Mouse (Mus musculus): ENCODE data around the gene Gm5105.

Gm5105 gene

GRCm38 (mm10) chr3:138067288-138067687 is at the start of gene Gm5105:
Gene Gm5105, minus strand, starts transcription at chr3:138067388.
- no peak for DNase-seq (ENCODE audit: low spot score)

GRCm38 (mm10) chr3:138116871-138117270 is 49.7 kb upstream of the Gm5105 start:
- DNase-seq (ENCODE audit: low spot score): no peak

GRCm38 (mm10) chr3:138114106-138114505 is 46.9 kb upstream of the Gm5105 start:
- no peak for DNase-seq (ENCODE audit: low spot score)

GRCm38 (mm10) chr3:138110910-138111782 is 44.0 kb upstream of the Gm5105 start:
- DNase-seq (ENCODE audit: low spot score): no peak

- DNase-seq (ENCODE audit: low spot score): no peak
These were observed 39.7 kb upstream of the Gm5105 start for GRCm38 (mm10) chr3:138106887-138107286.

GRCm38 (mm10) chr3:138105056-138105455 is 37.9 kb upstream of the Gm5105 start:
- no peak for DNase-seq (ENCODE audit: low spot score)

- DNase-seq (ENCODE audit: low spot score): no peak
These were observed 36.5 kb upstream of the Gm5105 start for GRCm38 (mm10) chr3:138103690-138104089.

GRCm38 (mm10) chr3:138101936-138102335 is 34.7 kb upstream of the Gm5105 start:
- no peak for DNase-seq (ENCODE audit: low spot score)

GRCm38 (mm10) chr3:138097718-138098117 is 30.5 kb upstream of the Gm5105 start:
- DNase-seq (ENCODE audit: low spot score): no peak

- peak; percentile 7 for DNase-seq (ENCODE audit: low spot score)
These were observed 29.3 kb upstream of the Gm5105 start for GRCm38 (mm10) chr3:138096263-138097028.

- DNase-seq (ENCODE audit: low spot score): peak; percentile 78
These were observed 28.5 kb upstream of the Gm5105 start for GRCm38 (mm10) chr3:138095718-138096117.

- no peak for DNase-seq (ENCODE audit: low spot score)
These were observed 28.1 kb upstream of the Gm5105 start for GRCm38 (mm10) chr3:138095301-138095700.

- DNase-seq (ENCODE audit: low spot score): no peak
These were observed 16.7 kb upstream of the Gm5105 start for GRCm38 (mm10) chr3:138083896-138084295.

GRCm38 (mm10) chr3:138083073-138083637 is 16.0 kb upstream of the Gm5105 start:
- no peak for DNase-seq (ENCODE audit: low spot score)

- DNase-seq (ENCODE audit: low spot score): no peak
These were observed 11.5 kb upstream of the Gm5105 start for GRCm38 (mm10) chr3:138078701-138079100.

- DNase-seq (ENCODE audit: low spot score): no peak
These were observed 10.5 kb upstream of the Gm5105 start for GRCm38 (mm10) chr3:138077476-138078340.

GRCm38 (mm10) chr3:138075209-138075608 is 8.0 kb upstream of the Gm5105 start:
- DNase-seq (ENCODE audit: low spot score): peak; percentile 15

- no peak for DNase-seq (ENCODE audit: low spot score)
These were observed 7.0 kb upstream of the Gm5105 start for GRCm38 (mm10) chr3:138074214-138074613.

- no peak for DNase-seq (ENCODE audit: low spot score)
These were observed 4.4 kb upstream of the Gm5105 start for GRCm38 (mm10) chr3:138071476-138072073.

GRCm38 (mm10) chr3:138071004-138071403 is 3.8 kb upstream of the Gm5105 start:
- DNase-seq (ENCODE audit: low spot score): no peak

Data from MN1 (cell line).